Mouse (Mus musculus) gonadal fat pad, adult 2 months (tissue): ENCODE results near the gene Spdef. TPM values are rescaled to one million over a fixed set of nuclear protein-coding genes. Genes with fewer than 3 reads are reported as not detected.

Experiments used
- DNase-seq: peaks from one replicate; pipeline ENCODE4 v3.0.0-alpha.2; 2012; ENCODE audit warnings: low read depth
- polyA plus RNA-seq: library from polyadenylated mRNA; depleted of rRNA; stranded (reverse); fragments of >200 nt; gene quantifications from 2 replicates; pipeline ENCODE4 v1.2.3, GENCODE M21; 2012; rRNA removed

The Spdef gene
- polyA plus RNA-seq, 1 experiment: 1.6 TPM

- no peak for DNase-seq
Measured at GRCm38 (mm10) chr17:27677756-27678155, 51.0 kb downstream of the Spdef start.

GRCm38 (mm10) chr17:27676270-27676669, 52.5 kb downstream of the Spdef start:
- no peak for DNase-seq

- no peak for DNase-seq
Measured at GRCm38 (mm10) chr17:27675453-27675852, 53.3 kb downstream of the Spdef start.

GRCm38 (mm10) chr17:27673945-27674344, 54.8 kb downstream of the Spdef start:
- no peak for DNase-seq

- no peak for DNase-seq
Measured at GRCm38 (mm10) chr17:27671720-27672119, 57.0 kb downstream of the Spdef start.

Other genes with a start within 250 kb of the Spdef start
- gene Grm4, start 207.6 kb downstream of the Spdef start, polyA plus RNA-seq: 0.09 and 0.19 TPM in 2 replicates
- gene Hmga1, start 172.5 kb downstream of the Spdef start, polyA plus RNA-seq: 36.6 and 44.4 TPM in 2 replicates
- gene AI413582, start 163.2 kb downstream of the Spdef start, polyA plus RNA-seq: 32.6 and 44.6 TPM in 2 replicates
- 51.3 and 66.3 TPM in 2 replicates for gene Nudt3, start 105.5 kb downstream of the Spdef start, polyA plus RNA-seq
- gene RPS10-NUDT3, start 93.7 kb downstream of the Spdef start, polyA plus RNA-seq: not detected in 2 replicates
- gene Rps10, start 92.3 kb downstream of the Spdef start, polyA plus RNA-seq: 1,086 and 1,236 TPM in 2 replicates
- 5.4 and 10.1 TPM in 2 replicates for gene Pacsin1, start 73.4 kb downstream of the Spdef start, polyA plus RNA-seq
- gene D17Wsu92e, start 91.7 kb upstream of the Spdef start, polyA plus RNA-seq: 83.0 and 98.2 TPM in 2 replicates
- gene Snrpc, start 109.2 kb upstream of the Spdef start, polyA plus RNA-seq: 51.9 and 72.5 TPM in 2 replicates
- 12.4 and 14.8 TPM in 2 replicates for gene Uhrf1bp1, start 127.5 kb upstream of the Spdef start, polyA plus RNA-seq
- gene Anks1, start 180.4 kb upstream of the Spdef start, polyA plus RNA-seq: 33.1 and 42.5 TPM in 2 replicates
- 12.5 and 14.0 TPM in 2 replicates for gene Taf11, start 180.9 kb upstream of the Spdef start, polyA plus RNA-seq